Mouse (Mus musculus) E14TG2a.4 (cell line): Measurements from ENCODE around the gene Lrrc45.
"Not testable (repeated sequence)": the region's sequence is repeated elsewhere in the genome, so short reads cannot be mapped to it uniquely, and the experiment has no call there.

Source experiments
- H3K27me3 ChIP-seq: 2 replicates; pipeline ENCODE4 v1.6.1; 2014; ENCODE audit warnings: low read length, control low read depth; ENCODE audit not compliant: insufficient read depth
- H3K36me3 ChIP-seq: 2 replicates; pipeline ENCODE4 v1.6.1; 2014; ENCODE audit warnings: low read length, control low read depth; ENCODE audit not compliant: insufficient read depth
- H3K4me1 ChIP-seq: replicated peaks from 2 replicates; pipeline ENCODE4 v1.6.1; 2014; ENCODE audit warnings: low read depth, low read length, control low read depth
- H3K4me3 ChIP-seq: replicated peaks from 2 replicates; pipeline ENCODE4 v1.5.1; 2014; ENCODE audit warnings: mild to moderate bottlenecking, low read length
- H3K9me3 ChIP-seq: 2 replicates; pipeline ENCODE4 v1.6.1; 2014; ENCODE audit warnings: low read length, control low read depth
- CTCF ChIP-seq: conservative IDR thresholded peaks from 2 replicates; pipeline ENCODE4 v1.5.1; 2014; ENCODE audit warnings: low read length
- NANOG ChIP-seq: IDR thresholded peaks from 2 replicates; pipeline ENCODE4 v1.6.1; 2014; ENCODE audit warnings: borderline replicate concordance, low read length, mixed read lengths
- POU5F1 ChIP-seq: IDR thresholded peaks from 2 replicates; pipeline ENCODE4 v1.6.1; 2014; ENCODE audit warnings: low read length, borderline replicate concordance

Gene Lrrc45

GRCm38 (mm10) chr11:120744121-120744701, 30.5 kb downstream of the Lrrc45 start:
- H3K9me3 ChIP-seq: no peaks in the 10 kb centered on the region
- peaks cover 13% of the 10 kb centered on the region; the same call in 1 of the 2 replicates for H3K27me3 ChIP-seq
- H3K36me3 ChIP-seq: no peaks in the 10 kb centered on the region
- H3K4me1 ChIP-seq: no peaks in the 10 kb centered on the region; the same call in 1 of the 2 replicates
- no peak overlapping the region for H3K4me3 ChIP-seq
- TF ChIP-seq CTCF (no peak), NANOG (no peak), POU5F1 (no peak)

- peaks cover 9% of the 10 kb centered on the region for H3K4me1 ChIP-seq
- no peaks in the 10 kb centered on the region for H3K9me3 ChIP-seq
- H3K4me3 ChIP-seq: no peak overlapping the region
- H3K36me3 ChIP-seq: no peaks in the 10 kb centered on the region
- H3K27me3 ChIP-seq: peaks cover 9% of the 10 kb centered on the region
- TF ChIP-seq NANOG (no peak), CTCF (no peak), POU5F1 (no peak)
These were observed 34.2 kb downstream of the Lrrc45 start for GRCm38 (mm10) chr11:120747974-120748373.

GRCm38 (mm10) chr11:120749430-120749829, 35.7 kb downstream of the Lrrc45 start:
- H3K27me3 ChIP-seq: peaks cover 7% of the 10 kb centered on the region; the same call in 1 of the 2 replicates
- H3K9me3 ChIP-seq: no peaks in the 10 kb centered on the region
- TF ChIP-seq CTCF (peak; percentile 65), NANOG (no peak)
- peaks cover 9% of the 10 kb centered on the region for H3K4me1 ChIP-seq
- no peak overlapping the region for H3K4me3 ChIP-seq
- no peaks in the 10 kb centered on the region for H3K36me3 ChIP-seq

- H3K36me3 ChIP-seq: no peaks in the 10 kb centered on the region
- H3K4me3 ChIP-seq: no peak overlapping the region
- H3K9me3 ChIP-seq: peaks cover 9% of the 10 kb centered on the region
- H3K4me1 ChIP-seq: peaks cover 9% of the 10 kb centered on the region
- TF ChIP-seq NANOG: no peak
- TF ChIP-seq CTCF: no peak
- TF ChIP-seq POU5F1: no peak
- peaks cover 4% of the 10 kb centered on the region; the same call in 1 of the 2 replicates for H3K27me3 ChIP-seq
These were observed 37.9 kb downstream of the Lrrc45 start for GRCm38 (mm10) chr11:120751606-120752005.

DNA sequence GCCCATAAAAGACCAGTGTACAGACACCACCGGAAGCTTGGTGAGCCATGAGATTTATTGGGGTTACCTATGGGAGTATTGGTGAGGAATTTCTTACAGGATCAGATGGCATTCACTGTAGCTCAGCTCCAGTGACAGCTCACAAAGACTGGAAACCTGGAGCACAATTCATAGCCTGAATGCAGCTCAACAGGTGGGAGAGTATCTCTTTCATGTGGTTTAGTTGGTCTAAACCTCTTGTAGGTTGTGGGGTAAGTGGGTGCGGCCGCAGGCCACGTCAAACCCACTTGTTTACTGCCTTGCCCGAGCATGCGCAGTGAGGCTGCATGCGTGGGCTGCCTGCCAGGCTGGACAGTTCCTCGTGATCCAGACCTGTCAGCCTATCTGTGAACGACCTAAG, 46.5 kb downstream of the Lrrc45 start:
- H3K27me3 ChIP-seq: peaks cover 14% of the 10 kb centered on the region
- TF ChIP-seq NANOG (no peak), CTCF (no peak), POU5F1 (no peak)
- H3K4me1 ChIP-seq: peaks cover 26% of the 10 kb centered on the region
- H3K36me3 ChIP-seq: no peaks in the 10 kb centered on the region
- H3K9me3 ChIP-seq: peaks cover 51% of the 10 kb centered on the region
- no peak overlapping the region for H3K4me3 ChIP-seq

GRCm38 (mm10) chr11:120761811-120762671, 48.3 kb downstream of the Lrrc45 start:
- TF ChIP-seq CTCF (no peak), POU5F1 (no peak), NANOG (no peak)
- Histone ChIP-seq H3K4me1 (peaks cover 40% of the 10 kb centered on the region), H3K36me3 (no peaks in the 10 kb centered on the region), H3K9me3 (peaks cover 38% of the 10 kb centered on the region), H3K4me3 (peak overlapping the region; percentile 61), H3K27me3 (peaks cover 14% of the 10 kb centered on the region)

DNA sequence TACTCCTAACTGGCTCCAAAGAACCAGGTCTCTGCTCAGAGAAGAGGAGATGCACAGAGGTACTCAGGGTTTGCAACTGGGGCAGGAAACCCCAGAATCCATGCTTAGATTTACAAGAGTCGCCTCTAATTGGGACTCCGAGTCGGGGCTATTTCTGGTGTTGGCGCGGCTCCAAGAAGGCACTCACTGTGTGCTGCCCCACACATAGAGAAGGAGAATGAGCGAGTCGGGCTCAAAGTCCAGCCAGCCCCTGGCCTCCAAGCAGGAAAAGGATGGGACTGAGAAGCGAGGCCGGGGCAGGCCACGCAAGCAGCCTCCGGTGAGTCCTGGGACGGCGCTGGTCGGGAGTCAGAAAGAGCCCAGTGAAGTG, 48.9 kb downstream of the Lrrc45 start, which contains the start of gene Hmga1b:
TSS of gene Hmga1b (plus strand) at position 123 of the 370 bp plus-strand sequence.
- H3K9me3 ChIP-seq: peaks cover 32% of the 10 kb centered on the region
- peaks cover 40% of the 10 kb centered on the region for H3K4me1 ChIP-seq
- not testable (repeated sequence) for H3K36me3 ChIP-seq
- H3K4me3 ChIP-seq: peak within 1 kb of the TSS; percentile 61
- peaks cover 14% of the 10 kb centered on the region for H3K27me3 ChIP-seq

- Histone ChIP-seq H3K4me1 (peaks cover 46% of the 10 kb centered on the region), H3K9me3 (peaks cover 25% of the 10 kb centered on the region), H3K4me3 (peak overlapping the region; percentile 61), H3K27me3 (peaks cover 14% of the 10 kb centered on the region)
- not testable (repeated sequence) for H3K36me3 ChIP-seq
These were observed 49.6 kb downstream of the Lrrc45 start for GRCm38 (mm10) chr11:120763121-120763999.

- peaks cover 42% of the 10 kb centered on the region for H3K4me1 ChIP-seq
- not testable (repeated sequence) for H3K9me3 ChIP-seq, H3K27me3 ChIP-seq, H3K4me3 ChIP-seq, H3K36me3 ChIP-seq
These were observed 53.3 kb downstream of the Lrrc45 start for GRCm38 (mm10) chr11:120767023-120767422.
